Mouse (Mus musculus) common myeloid progenitor, adult 5-6 weeks (primary cell): ENCODE data around the gene Cldn9. TPM values are rescaled to one million over a fixed set of nuclear protein-coding genes. Genes with fewer than 3 reads are reported as not detected.

Experiments
- ATAC-seq: replicated peaks from 2 replicates; pipeline ENCODE4 v1.8.0; 2016; ENCODE audit warnings: low read depth, mild to moderate bottlenecking, moderate TSS enrichment, inconsistent platforms; ENCODE audit not compliant: poor library complexity, severe bottlenecking
- total RNA-seq: library from RNA; stranded (forward); fragments of 200-1000, 187-1606 nt; gene quantifications from 2 replicates; pipeline ENCODE4 v1.2.3, GENCODE M21; 2017

Gene Cldn9
- total RNA-seq, 1 experiment from 2014 or later: not detected

GRCm38 (mm10) chr17:23682092-23682491, 1.7 kb downstream of the Cldn9 start:
- ATAC-seq: no peak

DNA sequence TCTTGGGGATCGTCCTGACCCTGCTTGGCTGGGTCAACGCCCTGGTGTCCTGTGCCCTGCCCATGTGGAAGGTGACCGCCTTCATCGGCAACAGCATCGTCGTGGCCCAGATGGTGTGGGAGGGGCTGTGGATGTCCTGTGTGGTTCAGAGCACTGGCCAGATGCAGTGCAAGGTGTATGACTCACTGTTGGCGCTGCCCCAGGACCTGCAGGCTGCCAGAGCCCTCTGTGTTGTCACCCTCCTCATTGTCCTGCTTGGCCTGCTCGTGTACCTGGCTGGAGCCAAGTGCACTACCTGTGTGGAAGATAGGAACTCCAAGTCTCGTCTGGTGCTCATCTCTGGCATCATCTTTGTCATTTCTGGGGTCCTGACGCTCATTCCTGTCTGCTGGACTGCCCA, 2.7 kb downstream of the Cldn9 start:
- ATAC-seq: no peak

- ATAC-seq: no peak
Measured at GRCm38 (mm10) chr17:23680336-23680735, 3.5 kb downstream of the Cldn9 start.

- no peak for ATAC-seq
Measured at GRCm38 (mm10) chr17:23679127-23679835, 4.5 kb downstream of the Cldn9 start, which contains the start of gene Cldn6. Cldn6 (plus strand) TSS chr17:23679249.

GRCm38 (mm10) chr17:23677236-23677679, 6.6 kb downstream of the Cldn9 start, which contains the start of gene Tnfrsf12a:
Tnfrsf12a (minus strand) TSS chr17:23677468.
- peak; percentile 51 for ATAC-seq

GRCm38 (mm10) chr17:23676473-23677031, 7.3 kb downstream of the Cldn9 start:
- no peak for ATAC-seq

GRCm38 (mm10) chr17:23675564-23676281, 8.1 kb downstream of the Cldn9 start:
- peak; percentile 31 for ATAC-seq

DNA sequence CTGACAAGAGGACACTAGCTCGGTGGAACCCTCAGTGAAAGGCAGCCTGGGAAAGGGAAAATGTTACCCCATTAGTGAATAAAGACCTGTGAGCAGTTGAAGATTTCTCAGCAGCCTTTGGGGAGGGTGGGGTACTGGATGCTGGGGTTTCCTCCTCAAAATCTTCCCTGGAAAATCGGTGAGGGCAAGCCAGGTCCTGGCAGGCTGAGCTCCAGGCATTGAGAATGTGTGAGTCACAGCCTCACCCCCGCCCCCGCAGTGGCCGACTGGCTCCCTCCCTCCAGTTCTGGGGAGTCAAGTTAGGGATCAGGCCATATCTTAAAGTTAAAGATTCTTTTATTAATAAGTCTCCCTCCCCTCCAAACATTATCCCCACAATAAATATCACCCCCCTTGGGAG, 8.7 kb downstream of the Cldn9 start:
- no peak for ATAC-seq

DNA sequence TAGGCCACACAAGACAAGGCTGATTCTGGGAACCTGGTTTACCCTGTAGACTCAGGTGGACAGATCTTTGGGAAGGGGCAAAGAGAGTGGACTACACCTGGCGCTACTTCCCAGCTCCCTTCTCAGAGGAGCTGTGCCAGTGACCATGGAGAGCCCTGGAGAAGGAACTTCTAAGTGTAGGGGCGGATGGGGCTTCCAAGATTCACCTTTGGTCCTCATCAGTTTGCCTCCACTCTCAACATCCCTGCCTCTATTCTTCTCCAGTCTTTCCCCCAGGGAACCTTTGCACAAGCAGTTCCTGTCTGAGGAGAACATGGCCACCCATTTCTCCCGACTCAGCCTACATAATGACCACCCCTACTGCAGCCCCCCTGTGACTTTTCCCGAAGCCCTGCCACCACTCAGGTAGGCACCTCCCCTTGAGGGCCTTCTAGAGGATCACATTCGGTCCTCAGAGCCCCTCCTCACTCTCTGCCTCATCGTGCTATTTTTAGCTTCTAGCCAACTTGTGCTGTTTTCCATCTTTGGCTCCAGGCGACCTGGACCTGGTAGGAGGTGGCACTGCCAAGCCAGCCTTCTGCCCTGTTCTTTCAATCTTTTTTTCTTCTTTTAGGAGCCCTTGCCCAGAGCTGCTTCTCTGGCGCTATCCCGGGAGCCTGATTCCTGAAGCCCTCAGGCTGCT, 9.4 kb downstream of the Cldn9 start:
- ATAC-seq: no peak

- ATAC-seq: peak; percentile 74
Measured at GRCm38 (mm10) chr17:23673424-23674073, 10.3 kb downstream of the Cldn9 start, which contains the start of the genes Hcfc1r1 and Thoc6. Hcfc1r1 (plus strand) TSS chr17:23673596. Thoc6 (minus strand) TSS chr17:23673882.

DNA sequence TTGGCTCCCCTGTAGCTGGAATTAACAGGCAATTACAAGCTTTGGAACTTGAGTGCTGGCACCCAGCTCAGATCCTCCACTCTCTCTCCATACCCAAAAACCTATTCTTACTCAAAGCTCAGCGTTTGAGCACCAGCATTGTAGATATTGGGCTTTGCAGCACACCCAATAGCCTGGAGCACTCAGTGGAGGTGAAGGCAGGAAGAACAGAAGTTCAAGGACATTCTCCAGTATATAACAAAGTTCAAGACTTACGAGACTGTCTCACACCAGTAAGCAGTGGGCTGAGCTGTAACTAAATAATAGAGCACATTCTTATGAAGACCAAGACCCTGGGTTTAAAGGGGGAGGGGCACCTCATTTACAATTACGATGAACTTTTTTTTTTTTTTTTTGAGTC, 11.1 kb downstream of the Cldn9 start:
- ATAC-seq: no peak

DNA sequence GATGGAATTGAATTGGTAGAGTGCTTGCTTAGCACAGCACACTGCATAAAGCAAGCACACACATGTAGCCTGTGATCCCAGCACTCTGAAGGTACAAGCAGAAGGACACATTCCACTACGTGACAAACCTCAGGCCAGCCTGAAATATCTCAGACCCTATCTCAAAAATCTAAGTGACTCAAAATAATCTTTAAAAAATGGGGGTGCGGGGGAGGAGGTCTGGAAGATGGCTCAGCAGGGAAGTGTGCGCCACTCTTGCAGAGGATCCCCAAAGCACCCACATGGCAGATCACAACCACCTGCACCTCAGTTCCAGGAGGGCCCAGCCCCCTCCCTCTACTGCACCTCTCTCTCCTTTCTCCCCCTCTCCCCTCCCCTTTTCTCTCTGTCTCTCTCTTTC, 12.3 kb downstream of the Cldn9 start:
- no peak for ATAC-seq

GRCm38 (mm10) chr17:23670516-23671074, 13.2 kb downstream of the Cldn9 start:
- ATAC-seq: no peak

DNA sequence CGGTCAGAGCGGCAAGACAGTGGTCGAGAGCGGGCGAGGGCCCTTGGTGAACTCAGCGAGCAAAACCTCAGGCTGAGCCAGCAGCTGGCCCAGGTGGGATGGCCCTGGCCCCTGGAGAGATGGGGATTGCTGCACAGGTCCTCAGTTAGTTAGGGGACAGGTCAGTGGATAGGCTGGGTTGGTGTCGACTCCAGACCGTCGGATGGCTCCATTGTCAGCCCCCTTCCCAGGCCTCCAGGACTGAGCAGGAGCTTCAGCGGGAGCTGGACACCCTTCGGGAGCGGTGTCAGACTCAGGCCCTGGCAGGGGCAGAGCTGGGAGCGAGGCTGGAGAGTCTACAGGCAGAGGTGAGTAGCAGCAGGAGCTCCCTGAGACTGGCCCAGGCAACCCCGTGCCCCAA, 18.3 kb downstream of the Cldn9 start:
- no peak for ATAC-seq

- ATAC-seq: peak; percentile 65
Measured at GRCm38 (mm10) chr17:23664556-23665021, 19.2 kb downstream of the Cldn9 start.

DNA sequence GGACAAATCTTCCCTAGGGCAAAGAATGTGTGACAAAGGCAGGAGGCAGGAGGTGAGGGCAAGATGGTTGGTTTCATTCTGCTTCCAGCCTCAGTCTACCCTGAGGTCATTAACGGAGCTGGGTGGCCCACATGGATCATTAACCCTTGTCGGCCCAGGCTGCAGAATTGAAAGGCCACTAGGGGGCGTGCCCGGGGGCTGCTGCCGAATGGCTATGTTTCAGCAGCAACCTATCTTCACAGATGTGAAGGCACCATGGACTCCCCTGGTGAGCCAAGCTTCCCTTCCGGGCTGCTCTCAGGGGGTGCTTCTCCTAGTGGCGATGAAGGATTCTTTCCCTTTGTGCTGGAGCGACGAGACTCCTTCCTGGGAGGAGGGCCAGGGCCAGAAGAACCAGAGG, 22.3 kb downstream of the Cldn9 start:
- ATAC-seq: peak; percentile 46; the same call in 1 of the 2 replicates

DNA sequence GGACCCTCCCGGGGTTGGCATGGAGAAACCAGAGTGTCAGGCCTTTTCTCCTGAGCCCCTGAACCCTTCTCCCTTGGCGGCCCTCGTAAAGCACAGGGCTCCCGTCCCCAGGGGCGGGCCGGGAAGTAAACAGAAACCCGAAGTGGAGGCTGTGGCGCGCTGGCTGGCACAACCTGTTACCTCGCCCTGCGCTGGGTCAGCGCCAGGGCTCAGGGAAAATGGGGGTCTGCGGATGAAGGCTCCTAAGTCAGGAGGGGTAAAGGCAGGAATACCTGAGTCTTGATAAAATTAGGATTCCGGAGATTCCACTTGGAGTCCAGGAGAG, 23.0 kb downstream of the Cldn9 start:
- ATAC-seq: peak; percentile 34; the same call in 1 of the 2 replicates

GRCm38 (mm10) chr17:23660117-23660875, 23.5 kb downstream of the Cldn9 start, which contains the start of gene Bicdl2:
Bicdl2 (plus strand) TSS chr17:23660506.
- no peak for ATAC-seq

- no peak for ATAC-seq
Measured at GRCm38 (mm10) chr17:23658450-23658849, 25.4 kb downstream of the Cldn9 start.
